Mouse (Mus musculus) hindlimb bud, embryonic 11.5 days (tissue): ENCODE data around the gene Polr2b.

Experiments
- DNase-seq: peaks from one replicate; pipeline ENCODE4 v3.0.0-alpha.2; 2012; ENCODE audit warnings: low read depth, low spot score; ENCODE audit errors: extremely low spot score

Gene Polr2b

GRCm38 (mm10) chr5:77292803-77293522 lies 17.0 kb upstream of the Polr2b start:
- DNase-seq: no peak

- DNase-seq: no peak
Measured at GRCm38 (mm10) chr5:77299486-77299885, 10.5 kb upstream of the Polr2b start.

GRCm38 (mm10) chr5:77301296-77301903 lies 8.5 kb upstream of the Polr2b start:
- DNase-seq: no peak

- no peak for DNase-seq
Measured at GRCm38 (mm10) chr5:77307821-77308553, 2.0 kb upstream of the Polr2b start.

GRCm38 (mm10) chr5:77309051-77309906 lies 668 bp upstream of the Polr2b start:
- DNase-seq: no peak

GRCm38 (mm10) chr5:77314206-77314605 lies 4.3 kb downstream of the Polr2b start:
- no peak for DNase-seq

GRCm38 (mm10) chr5:77314986-77315385 lies 5.0 kb downstream of the Polr2b start:
- DNase-seq: no peak

GRCm38 (mm10) chr5:77324936-77325335 lies 15.0 kb downstream of the Polr2b start:
- no peak for DNase-seq

GRCm38 (mm10) chr5:77330154-77330553 lies 20.2 kb downstream of the Polr2b start:
- no peak for DNase-seq

GRCm38 (mm10) chr5:77340033-77340432 lies 30.1 kb downstream of the Polr2b start:
- DNase-seq: no peak

GRCm38 (mm10) chr5:77348901-77349300 lies 39.0 kb downstream of the Polr2b start:
- no peak for DNase-seq

GRCm38 (mm10) chr5:77349971-77350658 lies 40.2 kb downstream of the Polr2b start:
- no peak for DNase-seq

GRCm38 (mm10) chr5:77351691-77352090 lies 41.7 kb downstream of the Polr2b start:
- DNase-seq: no peak

GRCm38 (mm10) chr5:77354361-77354787 lies 44.4 kb downstream of the Polr2b start:
- DNase-seq: peak; percentile 82

GRCm38 (mm10) chr5:77355307-77356265 lies 45.6 kb downstream of the Polr2b start:
- no peak for DNase-seq

- no peak for DNase-seq
Measured at GRCm38 (mm10) chr5:77357405-77358149, 47.6 kb downstream of the Polr2b start.

- no peak for DNase-seq
Measured at GRCm38 (mm10) chr5:77358347-77358746, 48.4 kb downstream of the Polr2b start.

- no peak for DNase-seq
Measured at GRCm38 (mm10) chr5:77359971-77360370, 50.0 kb downstream of the Polr2b start.

GRCm38 (mm10) chr5:77361006-77361405 lies 51.1 kb downstream of the Polr2b start:
- no peak for DNase-seq
